Mouse (Mus musculus) thymus, postnatal 0 days (tissue): Measurements from ENCODE around the gene Slc47a1. TPM values are rescaled to one million over a fixed set of nuclear protein-coding genes. Genes with fewer than 3 reads are reported as not detected.

Experiments
- DNase-seq: peaks from one replicate; pipeline ENCODE4 v3.0.0-alpha.2; 2015; ENCODE audit warnings: low spot score
- polyA plus RNA-seq: library from polyadenylated mRNA; unstranded; fragments of >200 nt; fragmentation: Nextera tagmentation; extraction: Ambion mirVana; gene quantifications from 2 replicates; pipeline ENCODE4 v1.2.1, GENCODE M21; 2015

Gene Slc47a1
- polyA plus RNA-seq, 1 experiment from 2014 or later: 1.3 TPM

DNA sequence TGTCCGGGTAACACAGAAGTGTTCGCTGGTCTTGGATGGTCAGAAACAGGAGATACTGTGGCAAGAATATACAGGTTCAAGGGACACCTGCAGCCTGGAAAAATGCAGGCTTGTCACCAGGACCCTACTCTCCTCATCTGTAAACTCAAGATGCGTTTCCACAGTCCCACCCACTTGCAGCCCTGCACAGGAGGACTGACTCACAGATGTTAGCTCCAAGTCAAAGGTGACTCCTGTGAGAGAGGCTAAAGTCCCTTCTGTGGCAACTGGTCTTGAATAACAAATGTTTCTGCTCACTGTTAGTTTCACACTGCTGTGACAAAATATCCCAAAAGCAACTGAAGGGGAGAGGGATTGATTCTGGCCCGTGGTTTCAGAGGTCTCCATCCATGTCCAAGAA, 506 bp upstream of the Slc47a1 start:
- no peak for DNase-seq

DNA sequence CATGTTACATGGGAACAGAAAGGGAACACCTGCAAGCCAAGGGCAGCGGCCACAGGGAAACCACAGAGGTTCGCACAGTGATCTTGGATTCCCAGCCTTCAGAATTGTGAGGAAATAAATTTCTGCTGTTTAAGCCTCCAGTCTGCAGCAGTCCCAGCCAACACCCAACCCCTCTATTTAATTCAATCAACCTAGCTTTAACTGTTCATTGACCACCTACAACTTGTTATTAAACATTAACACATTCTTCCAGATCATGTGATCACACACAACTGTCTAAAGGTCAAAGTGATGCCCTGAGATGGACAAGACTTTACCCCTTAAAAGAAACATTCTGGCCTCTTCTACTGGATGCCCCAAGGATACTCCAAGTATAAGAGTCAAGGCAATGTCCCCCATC, 9.5 kb downstream of the Slc47a1 start:
- DNase-seq: no peak

DNA sequence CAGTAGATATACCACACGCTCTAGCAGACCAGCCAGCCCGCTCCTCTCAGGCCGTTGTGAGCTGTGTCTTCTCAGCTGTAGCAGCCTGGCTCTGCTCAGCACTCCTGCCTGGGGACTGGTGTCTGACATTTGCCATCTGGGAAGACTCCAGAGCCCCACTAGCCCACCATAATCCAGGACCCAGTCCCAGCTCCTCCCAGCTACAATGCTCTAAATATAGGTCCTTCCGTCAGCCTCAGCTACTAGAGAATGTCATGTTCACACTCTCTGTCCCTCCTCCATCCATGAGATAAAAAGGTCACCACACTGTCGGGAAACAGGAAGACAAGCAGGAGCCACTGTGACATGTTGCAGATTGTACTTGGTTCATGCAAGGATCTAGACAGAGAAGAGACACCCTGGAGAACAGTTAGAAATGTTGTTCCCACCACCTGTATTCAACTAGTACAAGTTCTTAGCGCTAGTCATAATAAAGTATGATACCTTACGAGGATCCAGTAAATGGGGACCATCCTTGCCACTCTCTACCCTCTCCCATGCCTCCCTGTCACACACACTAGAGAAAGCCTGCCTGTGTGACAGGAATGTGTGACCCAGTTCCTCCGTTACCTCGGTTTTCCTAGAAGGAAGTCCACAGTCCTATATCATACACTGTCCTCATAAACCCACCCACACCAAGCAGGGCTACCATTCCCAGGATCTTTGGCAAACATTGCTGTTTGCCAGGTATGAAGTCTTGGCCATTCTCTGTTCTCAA, 11.4 kb downstream of the Slc47a1 start:
- DNase-seq: no peak

DNA sequence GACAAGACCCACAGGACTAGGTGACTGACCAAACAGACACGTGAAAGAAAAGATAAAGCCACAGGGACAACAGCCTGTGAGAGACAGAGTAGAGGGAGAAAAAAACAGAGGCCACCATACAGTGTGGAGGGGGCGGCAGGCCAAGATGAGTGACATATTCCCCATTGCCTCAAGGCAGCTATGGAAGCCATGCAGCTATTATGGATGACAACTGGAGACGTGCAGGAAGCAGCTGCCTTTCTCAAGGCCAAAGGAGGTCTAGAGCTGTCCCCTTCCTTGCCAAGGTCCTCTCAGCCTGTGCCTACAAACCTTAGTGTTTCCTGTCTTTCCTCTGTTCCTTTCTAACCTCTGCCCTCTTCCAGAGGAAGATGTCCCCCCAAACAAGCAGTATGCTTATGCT, 12.2 kb downstream of the Slc47a1 start:
- no peak for DNase-seq

DNA sequence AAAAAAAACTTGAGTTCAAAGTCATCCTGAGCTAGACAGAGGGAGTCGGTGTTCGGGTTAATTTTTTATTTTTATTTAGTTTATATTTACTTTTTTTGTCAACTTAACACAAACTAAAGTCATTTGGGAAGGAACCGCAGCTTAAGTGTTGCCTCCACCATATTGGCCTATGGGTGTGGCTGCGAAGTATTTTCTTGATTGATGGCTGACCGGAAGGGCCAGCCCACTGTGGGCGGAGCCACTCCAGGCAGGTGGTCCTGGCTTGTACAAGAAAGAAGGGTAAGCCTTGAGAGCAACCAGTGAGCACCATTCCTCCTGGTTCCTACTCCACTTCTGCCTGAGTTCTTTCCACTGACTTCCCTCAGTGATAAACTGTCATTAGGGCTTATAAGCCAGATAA, 14.0 kb downstream of the Slc47a1 start:
- no peak for DNase-seq

DNA sequence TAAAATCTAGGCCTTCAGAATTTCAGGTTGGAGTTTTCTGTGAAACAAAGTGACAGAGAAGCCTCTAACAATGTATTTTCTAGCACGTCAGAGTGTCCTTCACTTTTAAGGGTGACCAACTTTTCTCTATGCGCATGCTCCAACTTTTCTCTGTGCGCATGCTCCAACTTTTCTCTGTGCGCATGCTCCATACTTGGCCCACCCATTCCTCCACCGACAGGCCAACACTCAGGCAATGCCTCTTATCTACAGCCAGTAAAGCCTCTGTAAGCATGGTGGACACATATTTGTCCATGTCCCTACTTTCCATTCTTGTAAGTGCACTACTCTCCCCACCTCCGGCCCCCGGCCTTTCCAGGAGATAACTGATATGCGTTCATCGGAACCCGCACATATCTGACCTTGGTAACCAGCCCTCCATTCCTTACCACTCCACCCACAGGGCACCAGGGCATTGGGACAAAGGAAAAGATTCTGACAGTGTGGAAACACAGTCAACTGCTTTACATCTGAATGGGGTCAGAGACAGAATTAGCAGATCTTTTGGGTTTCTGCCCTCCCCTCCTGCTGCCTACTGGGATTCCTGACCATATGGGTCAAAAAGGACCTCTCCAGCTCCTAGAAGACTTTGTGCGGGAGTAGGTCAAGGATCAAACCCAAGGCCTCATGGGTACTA, 16.5 kb downstream of the Slc47a1 start:
- DNase-seq: no peak

DNA sequence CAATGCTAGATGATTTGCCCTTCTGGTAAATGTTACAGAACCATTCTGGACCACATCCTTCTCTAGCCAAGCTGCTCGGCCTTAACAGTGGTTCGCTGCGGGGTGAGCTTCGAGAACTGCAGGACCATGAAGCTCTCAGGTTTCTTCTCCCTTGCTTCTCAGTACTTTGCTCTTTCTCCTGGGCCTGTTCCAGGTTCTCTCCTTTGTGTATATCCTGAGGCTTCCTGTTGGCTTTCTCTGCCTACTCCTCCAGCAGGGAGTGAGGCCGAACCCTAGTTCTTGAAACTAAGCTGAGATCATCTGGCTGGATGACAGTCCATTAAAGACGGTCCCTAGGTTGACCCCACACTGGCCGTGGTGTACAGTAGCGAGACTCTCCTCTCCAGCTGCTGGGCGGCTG, 21.5 kb downstream of the Slc47a1 start:
- no peak for DNase-seq

DNA sequence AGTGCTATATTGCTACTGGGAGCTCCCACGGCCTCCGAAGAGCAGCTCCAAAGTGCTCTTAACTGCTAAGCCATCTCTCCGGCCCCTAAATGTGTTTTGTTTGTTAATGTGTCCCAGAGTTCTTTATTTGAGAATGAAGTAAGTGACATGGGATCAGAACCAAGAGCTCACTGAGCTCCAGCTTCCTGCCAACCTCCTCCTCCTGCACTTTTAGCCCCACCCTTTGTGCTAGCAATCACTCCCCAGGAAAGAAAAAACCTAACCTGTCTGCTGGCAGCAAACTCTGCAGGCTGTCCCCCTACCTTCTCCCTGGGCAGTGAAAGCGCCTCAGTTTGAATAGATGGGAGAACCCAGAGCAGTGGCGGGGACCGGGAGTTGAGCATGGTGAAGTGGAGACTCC, 22.0 kb downstream of the Slc47a1 start:
- no peak for DNase-seq

DNA sequence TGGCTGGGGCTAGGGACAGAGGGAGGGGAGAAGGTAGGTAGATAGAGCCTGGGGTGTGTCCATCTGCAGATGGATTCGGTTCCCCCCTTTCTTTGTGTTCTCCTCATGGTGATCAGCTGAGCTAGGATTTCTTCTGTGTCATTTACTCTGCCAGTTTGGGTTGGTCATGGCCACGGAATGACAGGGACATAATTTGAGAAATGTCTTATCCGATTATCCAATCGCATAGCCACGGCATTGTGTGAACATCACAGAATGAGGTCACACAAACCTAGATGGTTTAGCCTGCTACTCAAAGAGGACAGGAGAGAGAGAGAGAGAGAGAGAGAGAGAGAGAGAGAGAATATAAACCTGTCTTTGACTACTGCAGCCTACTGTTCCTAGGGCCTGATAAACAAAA, 22.8 kb downstream of the Slc47a1 start:
- DNase-seq: no peak

DNA sequence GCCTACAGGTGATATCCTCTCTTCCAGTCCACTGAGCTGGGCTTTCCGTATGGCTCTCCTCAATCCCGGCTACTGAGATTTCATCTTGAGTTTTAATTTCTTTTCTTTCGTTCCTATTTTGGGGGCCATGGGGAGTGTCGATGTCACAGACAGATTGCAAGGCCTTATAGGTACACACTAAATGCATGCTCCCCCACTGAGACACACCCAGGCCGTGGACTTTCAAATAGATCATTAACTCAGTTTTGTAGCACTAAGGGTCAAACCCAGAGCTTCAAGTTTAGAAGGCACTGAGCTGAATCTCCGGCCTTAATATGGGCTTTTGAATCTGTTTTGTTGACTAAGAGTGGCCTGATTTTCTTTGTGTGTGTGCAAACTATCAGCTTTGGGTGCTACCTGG, 23.8 kb downstream of the Slc47a1 start:
- no peak for DNase-seq

DNA sequence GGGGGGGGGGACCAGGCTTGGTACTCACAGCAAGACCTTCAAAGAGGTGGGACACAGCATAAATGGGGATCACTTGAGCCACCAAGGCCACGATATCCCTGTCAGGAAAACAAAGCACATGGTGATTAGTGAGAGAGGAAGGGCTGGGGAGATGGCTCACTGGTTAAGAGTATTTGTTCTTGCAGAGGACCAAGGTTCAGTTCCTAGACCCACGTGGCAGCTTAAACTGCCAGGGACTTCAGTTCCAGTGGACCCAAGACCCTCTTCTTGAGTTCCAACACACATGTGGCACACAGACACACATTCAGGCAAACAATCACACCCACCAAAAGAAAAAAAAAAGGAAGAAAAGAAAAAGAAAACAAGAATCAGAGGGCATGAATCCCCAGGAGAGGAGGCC, 25.1 kb downstream of the Slc47a1 start:
- no peak for DNase-seq

DNA sequence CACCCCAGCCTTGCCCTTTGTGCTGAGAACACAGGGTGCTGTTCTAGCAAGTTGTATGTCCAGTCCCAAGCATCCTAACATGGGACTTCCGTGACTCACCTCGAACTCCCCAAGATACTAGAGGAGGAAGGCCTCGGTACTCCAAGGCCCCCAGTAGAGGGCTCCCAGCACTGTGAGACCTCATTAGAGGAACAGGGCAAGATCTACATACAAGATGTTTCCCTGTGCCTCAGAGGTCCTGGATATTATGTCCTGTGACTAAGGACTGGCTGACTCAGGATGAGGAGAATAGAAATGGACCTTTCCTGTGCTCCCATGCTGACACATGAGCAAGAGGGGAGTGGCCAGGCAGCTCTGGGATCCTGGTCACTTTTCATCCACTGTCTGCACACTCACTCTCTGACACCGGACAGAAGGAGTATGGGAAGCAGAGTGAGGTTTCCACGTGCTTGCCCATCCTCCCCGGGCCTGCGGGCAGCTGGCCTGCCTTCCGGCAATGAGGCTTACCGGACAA, 25.9 kb downstream of the Slc47a1 start:
- DNase-seq: no peak

DNA sequence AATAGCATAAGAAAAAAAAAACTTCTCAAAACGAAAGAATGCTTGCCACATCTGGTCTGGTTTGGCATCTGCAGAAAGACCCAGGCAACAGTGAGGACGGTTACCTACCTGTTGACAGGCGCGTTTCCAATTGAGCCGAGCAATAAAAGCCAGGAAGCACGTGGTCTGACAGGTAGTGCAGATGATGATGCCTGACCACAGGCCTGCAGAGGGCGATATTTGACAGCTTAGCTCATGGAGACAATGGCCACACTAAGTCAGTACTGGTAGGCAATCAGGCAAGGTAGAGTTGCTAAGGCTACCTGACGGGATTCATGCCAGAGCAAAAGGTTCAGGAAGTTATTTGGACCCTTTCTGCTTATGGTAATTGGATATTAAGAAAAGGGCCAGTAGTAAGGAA, 28.8 kb downstream of the Slc47a1 start:
- peak; percentile 80 for DNase-seq

DNA sequence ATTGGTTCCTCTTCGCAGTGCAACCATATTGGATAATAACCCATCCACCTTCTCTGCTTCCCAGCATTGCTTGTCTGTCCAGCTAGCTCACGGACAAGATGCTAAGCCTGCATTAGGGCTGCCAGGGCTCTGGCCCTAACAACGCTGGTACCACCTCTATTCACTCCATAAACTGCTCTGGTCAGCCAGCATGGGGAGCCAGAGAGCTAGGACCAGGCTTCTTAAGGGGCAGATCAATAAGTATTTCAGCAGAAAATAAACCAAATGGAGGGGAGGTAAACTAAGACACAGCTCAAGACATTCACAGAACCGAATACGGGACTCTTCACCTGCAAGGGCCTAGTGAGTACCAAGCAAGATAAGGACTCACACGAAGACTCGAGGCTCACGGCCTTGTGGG, 32.0 kb downstream of the Slc47a1 start:
- no peak for DNase-seq

DNA sequence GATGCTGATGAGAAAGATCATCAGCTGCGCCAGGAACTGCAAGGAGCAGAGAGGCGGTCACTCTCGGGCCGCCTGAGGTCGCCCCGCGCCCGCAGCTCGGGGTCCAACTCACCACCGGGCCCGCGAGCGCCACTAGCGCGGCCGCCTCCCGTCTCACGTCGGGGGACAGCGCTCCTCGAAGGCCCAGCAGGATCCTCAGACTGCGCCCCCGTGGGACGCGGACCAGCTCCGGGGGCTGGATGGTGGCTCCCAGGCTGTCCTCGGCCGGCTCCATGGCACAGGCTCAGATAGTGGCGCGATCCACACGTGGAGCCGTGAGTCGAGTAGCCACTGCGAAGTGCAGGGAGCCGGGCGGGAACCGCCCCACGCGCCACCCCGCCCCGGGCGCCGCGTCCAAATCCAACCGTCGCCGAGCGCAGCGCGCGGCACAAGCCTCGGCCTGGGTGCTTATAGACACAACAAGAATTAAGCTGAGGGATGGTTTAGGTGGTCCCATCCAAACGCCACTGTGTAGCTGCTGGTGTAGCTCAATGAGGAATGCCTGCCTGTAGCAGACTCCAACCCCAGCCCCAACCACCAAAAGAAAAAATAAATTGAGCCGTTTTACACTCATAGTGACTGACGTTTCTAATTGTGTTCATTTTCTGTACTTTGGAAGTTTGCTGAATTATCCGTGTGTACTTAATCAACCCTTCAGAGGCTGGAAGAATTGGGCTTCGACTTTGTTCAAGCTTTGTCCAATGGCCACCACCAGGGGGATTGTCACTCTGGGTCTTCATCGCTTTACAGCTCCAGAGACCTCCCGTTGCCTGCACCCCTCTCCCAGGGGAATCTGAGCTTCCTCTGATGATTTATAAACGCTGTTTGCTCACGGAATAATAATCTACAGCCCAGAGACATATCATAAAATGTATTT, 35.4 kb downstream of the Slc47a1 start, which contains the start of gene Slc47a2:
Gene Slc47a2, minus strand, starts transcription at position 356 of the 916 bp plus-strand sequence.
- peak; percentile 28 for DNase-seq

DNA sequence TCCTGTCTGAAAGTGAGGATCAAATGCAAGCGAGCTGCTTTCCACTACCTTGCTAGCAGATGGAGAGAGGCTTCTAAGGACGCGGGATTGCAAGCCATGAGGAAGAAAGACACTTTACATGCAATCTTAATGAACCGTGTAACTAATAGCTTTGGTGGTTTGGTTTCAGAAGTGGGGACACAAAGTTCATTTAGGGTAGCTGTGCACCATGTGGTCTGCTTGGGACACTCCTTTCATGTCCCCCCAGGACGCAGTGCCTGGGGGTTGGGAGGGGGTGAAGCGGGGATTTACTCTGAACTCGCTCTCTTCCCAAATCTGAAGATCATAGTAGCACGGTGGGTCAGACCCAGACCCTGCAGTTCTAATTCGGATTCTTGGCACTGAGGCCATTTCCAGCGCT, 36.2 kb downstream of the Slc47a1 start:
- no peak for DNase-seq

DNA sequence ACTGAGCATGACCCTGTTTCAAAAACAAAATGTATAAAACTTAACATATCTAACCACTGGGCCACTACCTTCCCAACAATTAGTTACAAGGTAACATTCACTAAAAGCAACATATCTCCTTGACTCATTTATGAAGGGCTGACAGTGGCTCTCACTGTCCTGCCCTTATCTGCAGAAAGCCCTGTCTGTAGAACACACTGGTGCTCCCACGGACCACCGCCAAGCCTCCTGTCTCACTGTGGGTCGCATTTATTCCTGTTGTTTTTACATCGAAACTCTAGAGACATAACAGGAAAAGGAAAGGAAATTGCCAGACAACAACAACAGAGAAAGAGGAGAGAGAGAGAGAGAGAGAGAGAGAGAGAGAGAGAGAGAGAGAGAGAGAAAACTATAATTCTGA, 36.9 kb downstream of the Slc47a1 start:
- DNase-seq: no peak

DNA sequence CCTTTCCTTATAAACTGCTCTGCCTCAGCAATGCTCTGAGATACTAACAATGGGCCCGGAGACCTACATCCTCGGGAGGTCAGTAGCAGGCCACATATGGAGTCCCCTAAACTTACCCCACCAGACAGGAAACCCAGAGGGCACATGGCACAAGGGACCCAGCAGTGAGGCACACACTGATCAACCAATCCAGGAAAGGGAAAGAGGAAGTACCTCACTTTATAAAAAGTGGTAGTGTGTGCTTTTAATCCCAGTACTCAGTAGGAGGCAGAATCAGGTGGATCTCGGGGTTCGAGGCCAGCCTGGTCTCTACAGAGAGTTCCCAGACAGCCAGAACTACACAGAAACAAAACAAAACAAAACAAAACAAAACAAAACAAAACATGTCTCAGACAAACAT, 37.8 kb downstream of the Slc47a1 start:
- DNase-seq: no peak

DNA sequence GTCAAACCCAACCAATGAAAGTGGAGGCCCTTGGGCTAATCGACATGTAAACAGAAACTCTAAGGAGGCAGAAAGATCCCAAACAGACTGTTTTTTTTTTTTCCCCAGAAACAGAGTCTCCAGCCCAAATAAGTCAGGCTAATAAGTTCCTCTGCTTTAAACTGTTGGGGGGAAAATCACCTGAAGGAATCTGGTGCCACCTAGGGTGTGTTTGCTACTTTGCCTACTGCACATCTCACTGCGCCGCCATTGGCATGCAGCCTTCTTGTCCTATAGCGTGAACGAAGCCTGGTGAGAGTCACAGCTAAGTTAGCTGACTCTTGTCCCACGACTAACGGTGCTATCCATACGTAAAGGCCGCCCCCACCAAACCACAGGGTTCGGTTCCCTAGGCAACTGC, 40.6 kb downstream of the Slc47a1 start:
- peak; percentile 53 for DNase-seq

DNA sequence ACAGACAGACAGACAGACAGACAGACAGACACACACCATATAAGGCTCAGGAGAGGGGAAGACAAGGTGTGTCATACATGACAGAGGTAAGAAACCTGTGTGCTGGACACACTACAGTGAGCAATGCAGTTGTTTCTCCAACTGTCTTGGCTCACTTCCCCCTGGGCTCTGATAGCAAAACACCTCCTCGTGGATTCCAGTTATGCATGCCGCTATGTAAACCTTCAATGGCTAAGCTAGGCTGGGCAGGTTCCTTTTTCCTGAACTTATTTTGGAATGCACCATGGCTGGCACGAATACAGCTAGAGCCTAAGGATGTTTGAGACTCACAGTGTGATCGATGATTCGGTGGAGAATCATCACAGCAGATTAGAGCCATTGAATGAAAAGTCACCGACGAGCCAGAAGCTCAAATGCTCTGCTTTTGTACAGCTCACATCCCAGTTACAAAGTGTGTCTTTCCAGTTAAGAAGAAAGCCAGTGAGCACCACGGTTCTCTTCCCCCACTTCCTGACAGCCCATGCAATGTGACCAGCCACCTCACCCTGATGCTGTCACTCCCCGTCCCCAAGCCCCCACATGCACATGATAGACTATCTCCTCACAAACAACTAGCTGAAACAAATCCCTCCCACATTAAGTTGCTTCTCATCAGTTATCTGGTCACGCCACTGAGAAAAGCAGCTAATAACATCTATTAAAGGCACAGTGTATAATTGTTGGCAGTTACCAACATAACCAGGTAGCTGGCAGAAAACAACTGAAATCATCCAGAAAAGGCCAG, 57.0 kb downstream of the Slc47a1 start:
- no peak for DNase-seq
